Mouse (Mus musculus) erythroblast, adult 5-6 weeks (primary cell): ENCODE results near the gene Fxyd4. TPM values are rescaled to one million over a fixed set of nuclear protein-coding genes. Genes with fewer than 3 reads are reported as not detected.

Experiments
- ATAC-seq: replicated peaks from 2 replicates; pipeline ENCODE4 v1.8.0; 2016; ENCODE audit warnings: moderate number of reproducible peaks, mild to moderate bottlenecking, moderate TSS enrichment, inconsistent platforms; ENCODE audit not compliant: poor library complexity, low FRiP score, severe bottlenecking
- total RNA-seq, 2 experiments: library from RNA; stranded (forward) in 1 of 2; stranded (reverse) in 1 of 2; fragments of 150-400 nt in 1 of 2; fragments of 200-764, 138-1000 nt in 1 of 2; gene quantifications; 2 replicates each; pipeline versions ENCODE4 v1.2.3 to v1.2.4; 2015 to 2017; ENCODE audit warnings: low replicate concordance in 2 of 2

The Fxyd4 gene
- total RNA-seq, 2 experiments from 2014 or later, result not detected

- peak; percentile 74 for ATAC-seq
Observed at GRCm38 (mm10) chr6:117920659-117921640, 16.5 kb downstream of the Fxyd4 start.

- no peak for ATAC-seq
Observed at GRCm38 (mm10) chr6:117918043-117918442, 19.4 kb downstream of the Fxyd4 start.

- peak; percentile 38; the same call in 1 of the 2 replicates for ATAC-seq
Observed at GRCm38 (mm10) chr6:117917576-117917975, 19.9 kb downstream of the Fxyd4 start.

- ATAC-seq, result peak; percentile 91
Observed at GRCm38 (mm10) chr6:117916737-117917426, 20.6 kb downstream of the Fxyd4 start.

GRCm38 (mm10) chr6:117916205-117916736, 21.2 kb downstream of the Fxyd4 start:
- no peak for ATAC-seq

GRCm38 (mm10) chr6:117914541-117914940, 23.0 kb downstream of the Fxyd4 start:
- no peak for ATAC-seq

- ATAC-seq, result no peak
Observed at GRCm38 (mm10) chr6:117910120-117910661, 27.3 kb downstream of the Fxyd4 start.

- peak; percentile 52 for ATAC-seq
Observed at GRCm38 (mm10) chr6:117908424-117908900, 29.0 kb downstream of the Fxyd4 start.

- ATAC-seq, result peak; percentile 23
Observed at GRCm38 (mm10) chr6:117907979-117908355, 29.5 kb downstream of the Fxyd4 start.

GRCm38 (mm10) chr6:117907301-117907978, 30.1 kb downstream of the Fxyd4 start:
- ATAC-seq, result peak; percentile 77

GRCm38 (mm10) chr6:117906590-117907271, 30.8 kb downstream of the Fxyd4 start:
- ATAC-seq, result peak; percentile 88

GRCm38 (mm10) chr6:117906015-117906531, 31.4 kb downstream of the Fxyd4 start:
- ATAC-seq, result no peak

GRCm38 (mm10) chr6:117905260-117905930, 32.1 kb downstream of the Fxyd4 start:
- no peak for ATAC-seq

- ATAC-seq, result no peak
Observed at GRCm38 (mm10) chr6:117903836-117904235, 33.7 kb downstream of the Fxyd4 start.

GRCm38 (mm10) chr6:117902556-117902955, 34.9 kb downstream of the Fxyd4 start:
- no peak for ATAC-seq

GRCm38 (mm10) chr6:117901510-117902402, 35.7 kb downstream of the Fxyd4 start:
- no peak for ATAC-seq
